Mouse (Mus musculus) brain, embryonic 14.5 days (tissue): Measurements from ENCODE around the gene Pirt.

Experiments
- CTCF ChIP-seq: fragments of 200-500 bp; IDR thresholded peaks from 2 replicates; pipeline ENCODE4 v1.5.1; 2012; ENCODE audit warnings: inconsistent platforms, mild to moderate bottlenecking, moderate library complexity, borderline replicate concordance; ENCODE audit not compliant: insufficient read depth, insufficient read length; ENCODE audit errors: extremely low read depth
- POLR2A ChIP-seq: fragments of 200-500 bp; IDR thresholded peaks from 2 replicates; pipeline ENCODE4 v1.6.1; 2012; ENCODE audit warnings: mild to moderate bottlenecking, inconsistent platforms, borderline replicate concordance; ENCODE audit not compliant: poor library complexity, insufficient read depth, insufficient read length, severe bottlenecking; ENCODE audit errors: extremely low read depth

DNA sequence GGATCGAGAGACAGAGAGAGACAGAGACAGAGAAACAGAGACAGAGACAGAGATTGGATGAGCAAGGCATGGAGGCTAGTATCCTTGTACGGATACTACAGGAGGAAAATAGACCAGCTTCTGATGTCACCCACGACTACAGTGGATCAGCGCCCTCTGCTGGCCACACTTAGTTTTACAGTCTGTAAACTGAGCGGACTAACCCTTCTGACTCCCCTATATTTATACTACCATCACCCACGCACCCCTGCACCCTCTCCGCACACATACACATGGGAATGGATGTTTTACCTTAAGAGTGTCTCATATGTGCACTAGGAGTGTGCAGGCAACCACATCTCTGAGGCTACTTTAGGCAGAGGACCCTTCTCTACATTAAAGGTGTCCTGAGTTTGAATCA is 12.4 kb upstream of the Pirt start:
- TF ChIP-seq POLR2A (no peak), CTCF (peak; percentile 79; the same call in 1 of the 2 replicates)
